Mouse (Mus musculus): ENCODE measurements around the gene 1110004F10Rik. TPM values are rescaled to one million over a fixed set of nuclear protein-coding genes. Genes with fewer than 3 reads are reported as not detected.
"Not testable (repeated sequence)": the region's sequence is repeated elsewhere in the genome, so short reads cannot be mapped to it uniquely, and the experiment has no call there.

Gene 1110004F10Rik
- polyA plus RNA-seq, 1 experiment from 2014 or later, result 366 TPM

GRCm38 (mm10) chr7:116040470-116041019 lies 1.3 kb downstream of the 1110004F10Rik start:
- H3K4me1 ChIP-seq (replicated peaks; ENCODE audit: control insufficient read depth, insufficient read depth, low read length), result peaks cover 18% of the 10 kb centered on the region
- H3K27me3 ChIP-seq (ENCODE audit: control insufficient read depth, insufficient read depth, low read length), result peaks cover 5% of the 10 kb centered on the region; the same call in 1 of the 2 replicates
- DNase-seq (ENCODE audit: low spot score), result peak; percentile 57
- 13% methylated on average over 15 of the region's 15 CpGs for WGBS
- ATAC-seq (replicated peaks; ENCODE audit: low FRiP score), result no peak
- H3K4me3 ChIP-seq (ENCODE audit: low read depth, low read length), result peak overlapping the region; percentile 48
- H3K9me3 ChIP-seq (ENCODE audit: control insufficient read depth, low read length), result no peaks in the 10 kb centered on the region
- no peak overlapping the region for H3K27ac ChIP-seq (ENCODE audit: low read depth, low read length)
- peak overlapping the region; percentile 99 for H3K4me2 ChIP-seq (ENCODE audit: low read depth, low read length, severe bottlenecking)
- H3K9ac ChIP-seq (ENCODE audit: low read length), result peak overlapping the region; percentile 33; the same call in 1 of the 2 replicates
- no peaks in the 10 kb centered on the region for H3K36me3 ChIP-seq (ENCODE audit: control insufficient read depth, insufficient read depth, low read length)

GRCm38 (mm10) chr7:116060739-116061138 lies 21.5 kb downstream of the 1110004F10Rik start:
- Histone ChIP-seq H3K4me2 (ENCODE audit: low read depth, low read length, severe bottlenecking) (no peak overlapping the region), H3K27me3 (ENCODE audit: control insufficient read depth, insufficient read depth, low read length) (no peaks in the 10 kb centered on the region), H3K36me3 (ENCODE audit: control insufficient read depth, insufficient read depth, low read length) (no peaks in the 10 kb centered on the region), H3K4me3 (ENCODE audit: low read depth, low read length) (no peak overlapping the region), H3K27ac (ENCODE audit: low read depth, low read length) (no peak overlapping the region), H3K9me3 (ENCODE audit: control insufficient read depth, low read length) (no peaks in the 10 kb centered on the region), H3K9ac (ENCODE audit: low read length) (no peak overlapping the region), H3K4me1 (replicated peaks; ENCODE audit: control insufficient read depth, insufficient read depth, low read length) (no peaks in the 10 kb centered on the region)
- no peak for DNase-seq (ENCODE audit: low spot score)
- WGBS, result 69% methylated on average over 1 of the region's 1 CpGs
- no peak for ATAC-seq (replicated peaks; ENCODE audit: low FRiP score)

GRCm38 (mm10) chr7:116084366-116084765 lies 45.2 kb downstream of the 1110004F10Rik start, which contains the start of gene Gm4353:
TSS of gene Gm4353 (minus strand) at chr7:116084635.
- not testable (repeated sequence) for H3K4me3 ChIP-seq (ENCODE audit: low read depth, low read length); ATAC-seq (replicated peaks; ENCODE audit: low FRiP score); DNase-seq (ENCODE audit: low spot score); H3K4me1 ChIP-seq (replicated peaks; ENCODE audit: control insufficient read depth, insufficient read depth, low read length); H3K9me3 ChIP-seq (ENCODE audit: control insufficient read depth, low read length); H3K27me3 ChIP-seq (ENCODE audit: control insufficient read depth, insufficient read depth, low read length); H3K27ac ChIP-seq (ENCODE audit: low read depth, low read length); H3K36me3 ChIP-seq (ENCODE audit: control insufficient read depth, insufficient read depth, low read length); H3K4me2 ChIP-seq (ENCODE audit: low read depth, low read length, severe bottlenecking); H3K9ac ChIP-seq (ENCODE audit: low read length)
- 96% methylated on average over 11 of the region's 11 CpGs for WGBS

GRCm38 (mm10) chr7:116092710-116093465 lies 53.7 kb downstream of the 1110004F10Rik start:
- peak overlapping the region; percentile 70 for H3K4me3 ChIP-seq (ENCODE audit: low read depth, low read length)
- H3K4me2 ChIP-seq (ENCODE audit: low read depth, low read length, severe bottlenecking), result peak overlapping the region; percentile 74
- WGBS, result under 1% methylated on average over 38 of the region's 38 CpGs
- peak; percentile 100 for ATAC-seq (replicated peaks; ENCODE audit: low FRiP score)
- H3K27me3 ChIP-seq (ENCODE audit: control insufficient read depth, insufficient read depth, low read length), result no peaks in the 10 kb centered on the region
- peak overlapping the region; percentile 88 for H3K27ac ChIP-seq (ENCODE audit: low read depth, low read length)
- peak; percentile 96 for DNase-seq (ENCODE audit: low spot score)
- no peaks in the 10 kb centered on the region for H3K36me3 ChIP-seq (ENCODE audit: control insufficient read depth, insufficient read depth, low read length)
- no peaks in the 10 kb centered on the region for H3K9me3 ChIP-seq (ENCODE audit: control insufficient read depth, low read length)
- no peaks in the 10 kb centered on the region; the same call in 1 of the 2 replicates for H3K4me1 ChIP-seq (replicated peaks; ENCODE audit: control insufficient read depth, insufficient read depth, low read length)
- peak overlapping the region; percentile 92 for H3K9ac ChIP-seq (ENCODE audit: low read length)

GRCm38 (mm10) chr7:116093466-116093850 lies 54.3 kb downstream of the 1110004F10Rik start:
- Histone ChIP-seq H3K27me3 (ENCODE audit: control insufficient read depth, insufficient read depth, low read length) (no peaks in the 10 kb centered on the region), H3K36me3 (ENCODE audit: control insufficient read depth, insufficient read depth, low read length) (no peaks in the 10 kb centered on the region), H3K9ac (ENCODE audit: low read length) (peak overlapping the region; percentile 92), H3K4me2 (ENCODE audit: low read depth, low read length, severe bottlenecking) (peak overlapping the region; percentile 74), H3K9me3 (ENCODE audit: control insufficient read depth, low read length) (no peaks in the 10 kb centered on the region), H3K4me1 (replicated peaks; ENCODE audit: control insufficient read depth, insufficient read depth, low read length) (no peaks in the 10 kb centered on the region; the same call in 1 of the 2 replicates), H3K4me3 (ENCODE audit: low read depth, low read length) (peak overlapping the region; percentile 70), H3K27ac (ENCODE audit: low read depth, low read length) (peak overlapping the region; percentile 88)
- WGBS, result 1% methylated on average over 19 of the region's 19 CpGs
- peak; percentile 87 for ATAC-seq (replicated peaks; ENCODE audit: low FRiP score)
- DNase-seq (ENCODE audit: low spot score), result no peak

- ATAC-seq (replicated peaks; ENCODE audit: low FRiP score) (no peak), DNase-seq (ENCODE audit: low spot score) (no peak)
- WGBS, result 94% methylated on average over 7 of the region's 7 CpGs
- Histone ChIP-seq H3K4me1 (replicated peaks; ENCODE audit: control insufficient read depth, insufficient read depth, low read length) (no peaks in the 10 kb centered on the region; the same call in 1 of the 2 replicates), H3K4me2 (ENCODE audit: low read depth, low read length, severe bottlenecking) (no peak overlapping the region), H3K9me3 (ENCODE audit: control insufficient read depth, low read length) (no peaks in the 10 kb centered on the region), H3K27ac (ENCODE audit: low read depth, low read length) (no peak overlapping the region), H3K27me3 (ENCODE audit: control insufficient read depth, insufficient read depth, low read length) (no peaks in the 10 kb centered on the region), H3K4me3 (ENCODE audit: low read depth, low read length) (no peak overlapping the region), H3K9ac (ENCODE audit: low read length) (no peak overlapping the region), H3K36me3 (ENCODE audit: control insufficient read depth, insufficient read depth, low read length) (peaks cover 6% of the 10 kb centered on the region; the same call in 1 of the 2 replicates)
These were observed 60.8 kb downstream of the 1110004F10Rik start for GRCm38 (mm10) chr7:116099952-116100528.

GRCm38 (mm10) chr7:116103091-116103490 lies 63.9 kb downstream of the 1110004F10Rik start:
- H3K9ac ChIP-seq (ENCODE audit: low read length), result no peak overlapping the region
- no peaks in the 10 kb centered on the region for H3K4me1 ChIP-seq (replicated peaks; ENCODE audit: control insufficient read depth, insufficient read depth, low read length)
- H3K4me2 ChIP-seq (ENCODE audit: low read depth, low read length, severe bottlenecking), result no peak overlapping the region
- no peak overlapping the region for H3K4me3 ChIP-seq (ENCODE audit: low read depth, low read length)
- no peak overlapping the region for H3K27ac ChIP-seq (ENCODE audit: low read depth, low read length)
- H3K27me3 ChIP-seq (ENCODE audit: control insufficient read depth, insufficient read depth, low read length), result no peaks in the 10 kb centered on the region
- peaks cover 6% of the 10 kb centered on the region; the same call in 1 of the 2 replicates for H3K36me3 ChIP-seq (ENCODE audit: control insufficient read depth, insufficient read depth, low read length)
- DNase-seq (ENCODE audit: low spot score), result no peak
- WGBS, result 97% methylated on average over 9 of the region's 9 CpGs
- H3K9me3 ChIP-seq (ENCODE audit: control insufficient read depth, low read length), result no peaks in the 10 kb centered on the region
- no peak for ATAC-seq (replicated peaks; ENCODE audit: low FRiP score)

- no peaks in the 10 kb centered on the region for H3K4me1 ChIP-seq (replicated peaks; ENCODE audit: control insufficient read depth, insufficient read depth, low read length)
- ATAC-seq (replicated peaks; ENCODE audit: low FRiP score) (no peak), DNase-seq (ENCODE audit: low spot score) (no peak)
- no peaks in the 10 kb centered on the region for H3K9me3 ChIP-seq (ENCODE audit: control insufficient read depth, low read length)
- WGBS, result 79% methylated on average over 3 of the region's 3 CpGs
- no peak overlapping the region for H3K27ac ChIP-seq (ENCODE audit: low read depth, low read length)
- no peak overlapping the region for H3K4me2 ChIP-seq (ENCODE audit: low read depth, low read length, severe bottlenecking)
- H3K36me3 ChIP-seq (ENCODE audit: control insufficient read depth, insufficient read depth, low read length), result no peaks in the 10 kb centered on the region; the same call in 1 of the 2 replicates
- no peaks in the 10 kb centered on the region for H3K27me3 ChIP-seq (ENCODE audit: control insufficient read depth, insufficient read depth, low read length)
- H3K9ac ChIP-seq (ENCODE audit: low read length), result no peak overlapping the region
- no peak overlapping the region for H3K4me3 ChIP-seq (ENCODE audit: low read depth, low read length)
These were observed 71.5 kb downstream of the 1110004F10Rik start for GRCm38 (mm10) chr7:116110661-116111060.
